Mouse (Mus musculus) G1E-ER4 (cell line): ENCODE results near the gene Nek4. TPM values are rescaled to one million over a fixed set of nuclear protein-coding genes. Genes with fewer than 3 reads are reported as not detected.

Source experiments
- GATA1 ChIP-seq: IDR thresholded peaks from one replicate; pipeline ENCODE4 v1.8.0; 2012; ENCODE audit warnings: low read length, inconsistent platforms
- polyA plus RNA-seq: library from polyadenylated mRNA; stranded (reverse); fragments of >175 nt; gene quantifications from 2 replicates; pipeline ENCODE4 v1.2.3, GENCODE M21; 2012

Gene Nek4
- polyA plus RNA-seq, 1 experiment, result 7.3 TPM

GRCm38 (mm10) chr14:30943038-30943437, 8.1 kb upstream of the Nek4 start, which contains the start of gene Itih1:
TSS of gene Itih1 (minus strand) at chr14:30943289.
- TF ChIP-seq GATA1, result no peak

GRCm38 (mm10) chr14:30943860-30944674, 7.1 kb upstream of the Nek4 start:
- no peak for TF ChIP-seq GATA1

- TF ChIP-seq GATA1, result no peak
These were observed 6.4 kb upstream of the Nek4 start for GRCm38 (mm10) chr14:30944745-30945144.

GRCm38 (mm10) chr14:30949986-30950385, 1.2 kb upstream of the Nek4 start:
- no peak for TF ChIP-seq GATA1

- no peak for TF ChIP-seq GATA1
These were observed 7.3 kb downstream of the Nek4 start for GRCm38 (mm10) chr14:30958517-30958916.

- no peak for TF ChIP-seq GATA1
These were observed 7.9 kb downstream of the Nek4 start for GRCm38 (mm10) chr14:30959031-30959430.

GRCm38 (mm10) chr14:30960366-30960765, 9.2 kb downstream of the Nek4 start:
- TF ChIP-seq GATA1, result no peak

- TF ChIP-seq GATA1, result no peak
These were observed 23.0 kb downstream of the Nek4 start for GRCm38 (mm10) chr14:30974204-30974603.

- TF ChIP-seq GATA1, result no peak
These were observed 25.0 kb downstream of the Nek4 start for GRCm38 (mm10) chr14:30976222-30976621.

GRCm38 (mm10) chr14:30996417-30996816, 45.2 kb downstream of the Nek4 start:
- no peak for TF ChIP-seq GATA1

GRCm38 (mm10) chr14:31000356-31000755, 49.2 kb downstream of the Nek4 start:
- TF ChIP-seq GATA1, result no peak

GRCm38 (mm10) chr14:31000816-31001306, 49.7 kb downstream of the Nek4 start:
- no peak for TF ChIP-seq GATA1

GRCm38 (mm10) chr14:31001307-31002205, 50.4 kb downstream of the Nek4 start, which contains the start of the genes Glt8d1 and Spcs1:
TSS of gene Glt8d1 (plus strand) at chr14:31001400.
TSS of gene Spcs1 (minus strand) at chr14:31001672.
- no peak for TF ChIP-seq GATA1

- TF ChIP-seq GATA1, result no peak
These were observed 53.4 kb downstream of the Nek4 start for GRCm38 (mm10) chr14:31004527-31004926.

- peak; percentile 38 for TF ChIP-seq GATA1
These were observed 55.6 kb downstream of the Nek4 start for GRCm38 (mm10) chr14:31006779-31007178.

GRCm38 (mm10) chr14:31011588-31011987, 60.4 kb downstream of the Nek4 start:
- TF ChIP-seq GATA1, result no peak

GRCm38 (mm10) chr14:31013928-31014327, 62.8 kb downstream of the Nek4 start:
- no peak for TF ChIP-seq GATA1
